Mouse (Mus musculus) adrenal gland, adult (tissue): ENCODE measurements around the gene Atp2c2.

Experiments used
- DNase-seq, 2 experiments: peaks; one replicate each; pipeline ENCODE4 v3.0.0; 2022 to 2023; ENCODE audit warnings: low spot score in 1 of 2; ENCODE audit not compliant: inconsistent age in 2 of 2

Gene Atp2c2

GRCm38 (mm10) chr8:119781086-119781840 is 81.5 kb downstream of the Atp2c2 start:
- DNase-seq: peak in 1 of 2 experiments; percentile 74

GRCm38 (mm10) chr8:119782715-119783114 is 82.9 kb downstream of the Atp2c2 start:
- peak; percentile 79 to 91 for DNase-seq

GRCm38 (mm10) chr8:119783579-119783978 is 83.8 kb downstream of the Atp2c2 start:
- no peak for DNase-seq

- DNase-seq: no peak
Observed at GRCm38 (mm10) chr8:119784141-119784574, 84.3 kb downstream of the Atp2c2 start.

- DNase-seq: no peak
Observed at GRCm38 (mm10) chr8:119784676-119785075, 84.9 kb downstream of the Atp2c2 start.

- DNase-seq: no peak
Observed at GRCm38 (mm10) chr8:119785764-119786405, 86.1 kb downstream of the Atp2c2 start.

- no peak for DNase-seq
Observed at GRCm38 (mm10) chr8:119786871-119787270, 87.1 kb downstream of the Atp2c2 start.

- no peak for DNase-seq
Observed at GRCm38 (mm10) chr8:119787341-119787740, 87.5 kb downstream of the Atp2c2 start.

GRCm38 (mm10) chr8:119788607-119789381 is 89.0 kb downstream of the Atp2c2 start:
- no peak for DNase-seq

GRCm38 (mm10) chr8:119789581-119789980 is 89.8 kb downstream of the Atp2c2 start:
- DNase-seq: no peak

- DNase-seq: peak; percentile 81 to 90
Observed at GRCm38 (mm10) chr8:119791804-119792704, 92.2 kb downstream of the Atp2c2 start.

- DNase-seq: no peak
Observed at GRCm38 (mm10) chr8:119794689-119795088, 94.9 kb downstream of the Atp2c2 start.

- DNase-seq: no peak
Observed at GRCm38 (mm10) chr8:119795651-119796050, 95.8 kb downstream of the Atp2c2 start.

- peak in 1 of 2 experiments; percentile 67 for DNase-seq
Observed at GRCm38 (mm10) chr8:119798170-119798964, 98.6 kb downstream of the Atp2c2 start.

GRCm38 (mm10) chr8:119798965-119799264 is 99.1 kb downstream of the Atp2c2 start:
- no peak for DNase-seq

GRCm38 (mm10) chr8:119801168-119801567 is 101.4 kb downstream of the Atp2c2 start:
- DNase-seq: no peak

GRCm38 (mm10) chr8:119802592-119802991 is 102.8 kb downstream of the Atp2c2 start:
- DNase-seq: no peak

GRCm38 (mm10) chr8:119805275-119805674 is 105.5 kb downstream of the Atp2c2 start:
- no peak for DNase-seq

- DNase-seq: peak; percentile 83 to 87
Observed at GRCm38 (mm10) chr8:119806422-119807263, 106.8 kb downstream of the Atp2c2 start.
